Mouse (Mus musculus) spleen, postnatal 36 days (tissue): ENCODE data around the gene Vegfb.

Experiments
- DNase-seq, 2 experiments: peaks; one replicate each; pipeline ENCODE4 v3.0.0; 2022; ENCODE audit warnings: low spot score in 2 of 2, mixed read lengths in 1 of 2

Vegfb gene

GRCm38 (mm10) chr19:6972247-6972917 is 15.1 kb downstream of the Vegfb start:
- DNase-seq: no peak

DNA sequence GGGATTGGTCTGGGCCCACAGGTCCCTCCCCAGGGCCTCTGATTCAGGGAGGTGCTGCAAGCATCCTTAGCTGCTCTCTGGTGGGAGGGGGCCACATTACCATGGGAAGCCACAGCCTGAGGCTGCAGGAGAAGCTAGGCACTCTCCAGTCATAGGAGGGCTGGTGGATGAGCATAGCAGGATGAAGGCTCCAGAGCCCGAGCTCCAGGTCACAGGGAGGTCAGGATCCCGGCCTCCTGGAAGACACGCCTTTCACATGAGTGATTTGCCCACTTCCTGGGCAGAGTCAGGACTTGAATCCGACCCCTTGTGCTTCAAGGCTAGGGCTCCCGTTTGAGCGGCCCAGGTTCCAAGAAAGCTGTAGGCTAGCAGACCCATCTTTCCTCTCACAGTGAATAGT is 15.8 kb downstream of the Vegfb start:
- DNase-seq: no peak

- DNase-seq: no peak
These were observed 16.9 kb downstream of the Vegfb start for GRCm38 (mm10) chr19:6970460-6971085.

- DNase-seq: peak; percentile 63 to 67
These were observed 17.6 kb downstream of the Vegfb start for GRCm38 (mm10) chr19:6969665-6970381.

DNA sequence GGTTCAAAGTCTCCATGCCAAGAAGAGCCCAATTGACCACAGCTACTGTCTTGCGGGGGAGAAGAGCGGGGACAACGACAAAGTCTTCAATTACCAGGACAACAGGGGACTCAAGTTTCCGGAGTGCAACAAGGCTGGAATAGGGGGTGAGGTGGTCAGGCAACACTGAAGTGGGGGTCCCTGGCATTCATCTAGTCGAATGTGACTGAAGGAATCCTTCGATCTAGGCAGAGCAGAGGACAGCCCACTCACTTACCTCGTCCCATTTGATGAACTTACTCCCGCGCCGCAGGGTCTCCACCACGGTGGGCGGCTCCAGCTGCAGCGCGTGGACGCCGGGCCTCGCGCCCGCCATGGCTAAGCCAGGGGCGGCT is 18.2 kb downstream of the Vegfb start:
- DNase-seq: no peak

DNA sequence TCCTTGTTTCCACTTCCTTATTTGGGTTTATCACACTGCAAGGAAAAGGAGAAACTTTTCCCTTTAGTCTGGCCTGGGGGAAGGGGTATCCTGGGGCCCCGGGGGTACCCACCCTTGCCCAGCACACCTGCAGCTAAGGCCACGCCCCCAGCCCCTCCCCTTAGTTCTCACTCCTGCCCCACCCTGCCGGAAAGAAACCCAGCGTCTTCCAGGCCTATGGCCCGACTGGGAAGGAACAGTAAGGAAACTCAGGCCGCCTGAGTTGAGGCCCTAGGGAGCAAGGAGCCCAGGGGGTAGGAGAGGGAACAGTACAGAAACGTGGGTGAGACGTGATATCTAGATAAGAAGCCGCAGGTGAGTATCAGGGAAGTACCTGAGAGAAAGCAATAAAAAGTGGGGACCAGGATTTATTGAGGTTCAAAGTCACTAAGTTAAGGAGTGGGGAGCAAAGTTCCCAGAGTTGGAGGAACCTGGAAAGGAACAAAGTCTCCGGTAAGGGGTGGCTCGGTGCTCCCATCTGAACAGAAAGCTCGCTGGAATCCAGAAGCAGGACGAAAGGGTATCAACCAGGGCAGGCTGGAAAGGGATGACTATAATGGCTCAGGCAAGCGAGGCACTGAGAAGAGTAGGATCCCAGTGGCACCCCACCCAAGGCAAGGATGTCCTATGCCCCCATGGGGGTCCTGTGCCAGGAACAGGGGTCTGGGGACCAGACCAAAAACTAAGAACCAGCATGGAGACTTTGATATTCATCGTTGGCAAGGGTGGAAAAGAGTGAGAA is 18.8 kb downstream of the Vegfb start:
- DNase-seq: no peak

GRCm38 (mm10) chr19:6956461-6956860 is 31.0 kb downstream of the Vegfb start:
- no peak for DNase-seq

DNA sequence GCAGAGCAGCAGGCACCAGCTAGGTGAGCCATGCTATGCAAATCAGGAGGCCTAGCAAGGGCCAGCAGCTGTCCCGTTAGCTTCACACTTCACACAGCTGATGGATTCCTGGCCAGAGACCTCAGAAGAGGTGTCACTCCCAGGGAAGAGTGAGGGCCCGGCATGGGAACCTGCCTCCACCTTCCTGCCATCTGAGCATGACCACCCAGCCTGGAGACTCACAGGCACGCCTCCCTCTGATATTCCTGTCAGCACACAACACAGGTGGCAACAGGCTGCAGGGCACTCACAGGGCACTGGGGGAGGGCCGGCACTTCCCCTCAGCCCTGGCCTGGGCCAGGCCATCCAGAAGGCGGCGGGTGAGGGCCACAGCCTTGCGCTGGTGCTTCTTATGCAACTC is 32.0 kb downstream of the Vegfb start:
- DNase-seq: no peak

GRCm38 (mm10) chr19:6954046-6954445 is 33.4 kb downstream of the Vegfb start:
- DNase-seq: no peak

DNA sequence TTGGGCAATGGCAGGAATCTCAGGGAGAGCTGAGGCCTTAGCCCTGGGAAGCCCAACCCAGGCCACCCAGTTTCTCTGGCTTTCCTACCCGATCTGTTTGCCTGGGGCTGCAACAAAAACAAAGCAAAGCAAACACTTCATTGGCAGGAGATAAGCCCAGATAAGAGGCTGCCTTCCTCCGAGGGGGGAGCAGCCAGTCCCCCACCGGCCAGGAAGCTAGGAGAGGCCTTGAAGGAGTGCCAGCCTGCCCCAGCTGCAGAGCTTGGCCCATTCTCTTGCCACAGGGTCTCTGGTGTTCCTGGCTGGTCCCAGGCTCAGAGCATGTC is 34.8 kb downstream of the Vegfb start:
- DNase-seq: no peak

DNA sequence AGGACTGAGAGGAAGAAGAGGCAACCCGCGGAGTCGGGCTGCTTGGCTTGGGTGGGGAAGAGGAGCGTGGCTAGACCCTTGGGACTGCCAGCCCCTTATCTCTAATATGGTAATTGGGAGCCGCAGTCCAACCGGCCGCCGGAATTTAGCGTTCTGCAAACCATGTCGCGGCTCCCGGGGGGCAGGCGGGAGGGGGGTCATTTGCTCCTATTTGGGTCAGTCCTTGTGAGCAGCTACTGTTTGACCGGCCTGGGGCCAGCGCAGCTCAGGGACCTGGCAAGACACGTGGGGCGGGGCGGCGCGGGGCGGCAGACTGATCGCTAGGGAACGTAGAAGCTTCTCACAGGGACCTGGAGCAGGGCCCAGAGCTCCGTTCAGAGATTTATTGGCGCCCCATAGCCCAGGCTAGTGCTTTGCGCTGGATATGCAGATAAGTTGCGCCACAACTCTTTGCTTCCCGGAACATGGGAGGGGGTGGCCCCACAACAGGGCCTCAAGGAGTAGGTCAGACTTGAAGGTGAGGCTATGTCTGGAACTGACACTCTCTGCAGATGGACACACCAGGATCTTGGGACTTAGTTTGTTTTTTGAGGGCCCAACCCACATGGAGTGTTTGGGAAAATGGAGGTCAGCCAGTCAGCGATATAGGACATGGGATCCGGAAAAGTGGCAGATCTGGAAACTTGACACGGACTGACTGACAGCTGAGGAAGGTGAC is 35.3 kb downstream of the Vegfb start:
- DNase-seq: peak; percentile 52 to 61

DNA sequence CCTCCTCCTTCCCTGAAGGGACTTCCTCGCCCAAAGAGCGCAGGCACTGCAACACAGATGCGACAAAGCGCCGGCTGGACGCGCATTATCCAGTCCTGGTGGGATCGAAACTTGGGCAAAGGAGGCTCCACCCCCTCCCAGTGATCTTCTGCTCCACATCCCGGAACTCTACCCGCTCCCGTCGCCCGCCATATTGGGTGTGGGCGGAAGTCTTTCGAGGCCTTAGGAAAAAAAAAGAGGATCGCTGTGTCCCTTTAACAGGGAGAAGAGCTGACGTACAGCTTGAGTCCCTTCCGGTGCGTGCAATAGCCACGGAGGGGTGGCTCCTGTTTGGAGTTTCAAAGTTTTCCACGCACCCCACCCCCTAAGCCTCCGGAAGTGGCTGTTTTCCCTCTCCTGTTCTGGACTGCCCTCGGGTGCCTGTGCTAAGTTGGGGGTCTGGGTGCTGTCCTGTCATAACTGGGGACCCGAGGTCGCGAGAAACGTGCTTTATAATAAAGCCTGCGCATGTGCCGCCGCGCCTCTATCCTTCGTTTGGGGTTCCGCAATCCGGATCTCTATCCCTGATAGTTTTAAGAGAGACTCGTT is 36.0 kb downstream of the Vegfb start:
- peak; percentile 83 to 88 for DNase-seq

GRCm38 (mm10) chr19:6950613-6951153 is 36.8 kb downstream of the Vegfb start:
- DNase-seq: peak in 1 of 2 experiments; percentile 34

- no peak for DNase-seq
These were observed 37.5 kb downstream of the Vegfb start for GRCm38 (mm10) chr19:6949951-6950350.

GRCm38 (mm10) chr19:6949532-6949931 is 37.9 kb downstream of the Vegfb start:
- DNase-seq: no peak

- no peak for DNase-seq
These were observed 39.3 kb downstream of the Vegfb start for GRCm38 (mm10) chr19:6948186-6948585.

- DNase-seq: no peak
These were observed 39.7 kb downstream of the Vegfb start for GRCm38 (mm10) chr19:6947742-6948141.

DNA sequence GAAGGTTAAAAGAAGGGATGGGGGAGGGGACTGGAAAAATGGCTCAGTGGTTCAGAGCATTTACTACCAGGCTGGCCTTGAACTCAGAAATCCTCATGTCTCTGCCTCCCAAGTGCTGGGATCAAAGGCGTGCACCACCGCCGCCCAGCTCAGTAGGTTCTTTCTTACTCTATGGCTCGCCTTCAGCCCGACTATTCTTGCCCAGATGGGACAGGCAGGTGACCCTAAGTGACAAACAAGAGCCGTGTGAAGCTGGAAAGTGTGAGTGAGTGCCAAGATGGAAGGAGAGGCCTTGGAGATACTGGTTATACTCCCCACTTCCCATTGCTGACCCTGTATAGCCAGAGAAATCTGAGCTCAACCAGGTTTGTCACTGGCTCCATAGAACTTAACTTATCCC is 43.7 kb downstream of the Vegfb start:
- DNase-seq: no peak

GRCm38 (mm10) chr19:6942764-6943163 is 44.7 kb downstream of the Vegfb start:
- DNase-seq: no peak

DNA sequence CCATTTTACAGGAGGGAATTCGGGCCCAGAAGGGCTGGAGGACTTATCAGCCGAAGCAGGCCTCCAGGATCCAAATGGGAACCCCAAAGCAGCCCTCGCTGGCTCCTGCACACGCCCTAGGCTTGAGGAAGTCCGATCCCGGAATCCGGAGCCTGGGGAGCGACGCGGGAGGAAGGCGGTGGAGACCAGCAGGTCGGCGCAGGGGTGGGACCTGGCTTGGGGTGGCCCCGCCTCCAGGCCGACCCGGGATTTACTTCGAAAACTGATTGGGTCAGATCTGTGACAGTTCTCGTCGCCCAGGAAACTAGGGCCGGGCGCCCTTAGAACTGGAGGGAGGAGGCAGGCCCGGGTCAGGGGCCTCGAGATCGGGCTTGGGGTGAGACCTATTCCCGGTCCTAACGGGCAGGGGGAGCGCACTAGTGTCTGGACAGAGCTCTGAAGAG is 45.2 kb downstream of the Vegfb start, which contains the start of gene Gpr137:
Gene Gpr137 (minus strand): TSS at position 232 of the 443 bp plus-strand sequence.
- DNase-seq: peak; percentile 95
